Mouse (Mus musculus): ENCODE measurements around the gene Muc13. TPM values are rescaled to one million over a fixed set of nuclear protein-coding genes. Genes with fewer than 3 reads are reported as not detected.

Muc13 gene
- polyA plus RNA-seq, 1 experiment from 2014 or later = 1.2 TPM

DNA sequence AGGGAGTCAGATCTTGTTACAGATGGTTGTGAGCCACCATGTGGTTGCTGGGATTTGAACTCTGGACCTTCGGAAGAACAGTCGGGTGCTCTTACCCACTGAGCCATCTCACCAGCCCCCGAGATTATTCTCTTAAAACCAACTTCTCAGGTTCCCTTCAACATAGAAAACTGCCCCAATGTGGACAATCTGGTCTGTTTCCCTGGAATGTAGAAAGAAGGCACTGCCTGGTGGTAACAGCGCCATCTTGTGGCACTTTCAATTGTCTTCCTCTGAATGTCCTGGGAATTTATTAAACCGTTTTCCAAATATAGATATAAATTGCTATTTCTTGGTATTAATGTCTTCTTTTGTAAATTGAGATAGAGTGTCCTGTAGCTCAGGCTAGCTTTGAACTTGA is 4.0 kb downstream of the Muc13 start:
- Histone ChIP-seq H3K4me1 (ENCODE audit: insufficient read depth) (peaks cover 17% of the 10 kb centered on the region), H3K9me3 (ENCODE audit: low read length) (no peaks in the 10 kb centered on the region), H3K27ac (ENCODE audit: low read depth) (no peak overlapping the region), H3K9ac (replicated peaks) (no peak overlapping the region), H3K4me2 (ENCODE audit: low read depth, low read length) (no peak overlapping the region), H3K27me3 (ENCODE audit: insufficient read depth, low read length) (no peaks in the 10 kb centered on the region), H3K36me3 (replicated peaks; ENCODE audit: insufficient read depth, low read length) (no peaks in the 10 kb centered on the region), H3K4me3 (ENCODE audit: low read depth, low read length) (no peak overlapping the region)
- ATAC-seq (no peak), DNase-seq (peak; percentile 60)
- TF ChIP-seq CTCF (IDR thresholded peaks at IDR 0.05; ENCODE audit: low read depth) (peak; percentile 84), EP300 (IDR thresholded peaks at IDR 0.05; ENCODE audit: low read depth) (no peak)
- 38% methylated on average over 5 of the region's 5 CpGs for WGBS (ENCODE audit: insufficient replicate concordance)

DNA sequence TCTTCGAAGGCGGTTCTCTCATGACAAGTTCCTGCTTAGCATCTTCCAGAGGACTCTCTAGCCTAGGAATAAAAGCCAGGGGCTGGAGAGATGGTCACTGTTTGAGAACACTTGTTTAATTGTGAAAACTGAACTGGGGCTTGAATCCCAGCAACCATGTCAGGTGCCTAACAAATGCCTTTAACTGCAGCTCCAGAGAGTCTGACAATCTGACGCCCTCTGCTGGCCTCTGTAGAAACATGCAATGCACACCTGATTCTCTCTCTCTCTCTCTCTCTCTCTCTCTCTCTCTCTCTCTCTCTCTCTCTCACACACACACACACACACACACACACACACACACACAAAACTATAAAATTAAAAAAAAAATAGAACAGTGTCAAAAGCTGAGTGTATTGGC is 16.2 kb downstream of the Muc13 start:
- Histone ChIP-seq H3K36me3 (replicated peaks; ENCODE audit: insufficient read depth, low read length) (no peaks in the 10 kb centered on the region), H3K9me3 (ENCODE audit: low read length) (no peaks in the 10 kb centered on the region), H3K9ac (replicated peaks) (no peak overlapping the region), H3K4me2 (ENCODE audit: low read depth, low read length) (no peak overlapping the region), H3K4me3 (ENCODE audit: low read depth, low read length) (no peak overlapping the region), H3K27me3 (ENCODE audit: insufficient read depth, low read length) (no peaks in the 10 kb centered on the region), H3K4me1 (ENCODE audit: insufficient read depth) (no peaks in the 10 kb centered on the region), H3K27ac (ENCODE audit: low read depth) (no peak overlapping the region)
- DNase-seq = no peak
- TF ChIP-seq EP300 (IDR thresholded peaks at IDR 0.05; ENCODE audit: low read depth) = no peak
- TF ChIP-seq CTCF (IDR thresholded peaks at IDR 0.05; ENCODE audit: low read depth) = peak; percentile 57
- ATAC-seq = no peak
- 66% methylated on average over 3 of the region's 3 CpGs for WGBS (ENCODE audit: insufficient replicate concordance)

DNA sequence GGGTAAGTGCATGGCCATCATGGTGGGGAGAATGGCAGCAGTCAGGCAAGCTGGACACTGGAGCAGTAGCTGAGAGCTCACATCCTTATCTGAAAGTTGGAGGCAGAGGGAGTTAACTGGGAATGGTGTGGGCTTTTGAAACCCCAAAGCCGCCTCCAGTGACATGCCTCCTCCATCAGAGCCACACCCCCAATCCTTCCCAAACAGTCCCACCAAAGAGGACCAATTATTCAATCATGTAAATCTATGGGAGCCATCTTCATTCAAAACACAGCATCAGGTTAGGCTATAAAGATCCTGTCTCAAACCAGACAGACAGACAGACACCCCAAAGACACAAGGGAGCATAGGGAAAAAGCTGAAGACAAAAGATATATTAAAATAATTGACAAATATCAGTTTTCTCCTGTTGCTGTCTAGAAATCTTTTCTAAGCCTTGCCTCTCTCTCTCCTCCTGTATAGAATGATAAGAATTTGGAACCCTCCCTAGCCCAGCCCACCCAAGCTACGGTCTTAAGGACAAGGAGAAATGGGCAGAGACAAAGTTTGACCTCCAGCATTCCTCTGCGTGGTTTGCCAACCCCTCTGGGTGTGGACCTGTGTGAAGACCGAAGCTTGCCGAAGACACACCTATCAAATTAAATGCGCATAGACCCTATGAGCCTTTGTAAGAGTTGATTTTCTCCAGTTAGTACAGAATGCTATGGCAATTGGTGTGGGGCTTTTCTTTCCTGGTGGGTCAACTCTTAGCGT is 24.8 kb downstream of the Muc13 start:
- no peak for DNase-seq
- no peak overlapping the region for H3K9ac ChIP-seq (replicated peaks)
- no peaks in the 10 kb centered on the region for H3K4me1 ChIP-seq (ENCODE audit: insufficient read depth)
- no peak overlapping the region for H3K27ac ChIP-seq (ENCODE audit: low read depth)
- TF ChIP-seq CTCF (IDR thresholded peaks at IDR 0.05; ENCODE audit: low read depth) = no peak
- ATAC-seq = no peak
- no peaks in the 10 kb centered on the region for H3K36me3 ChIP-seq (replicated peaks; ENCODE audit: insufficient read depth, low read length)
- no peak overlapping the region for H3K4me3 ChIP-seq (ENCODE audit: low read depth, low read length)
- no peak overlapping the region for H3K4me2 ChIP-seq (ENCODE audit: low read depth, low read length)
- H3K27me3 ChIP-seq (ENCODE audit: insufficient read depth, low read length) = peaks cover 2% of the 10 kb centered on the region; the same call in 1 of the 2 replicates
- H3K9me3 ChIP-seq (ENCODE audit: low read length) = no peaks in the 10 kb centered on the region
- WGBS (ENCODE audit: insufficient replicate concordance) = 81% methylated on average over 7 of the region's 7 CpGs

DNA sequence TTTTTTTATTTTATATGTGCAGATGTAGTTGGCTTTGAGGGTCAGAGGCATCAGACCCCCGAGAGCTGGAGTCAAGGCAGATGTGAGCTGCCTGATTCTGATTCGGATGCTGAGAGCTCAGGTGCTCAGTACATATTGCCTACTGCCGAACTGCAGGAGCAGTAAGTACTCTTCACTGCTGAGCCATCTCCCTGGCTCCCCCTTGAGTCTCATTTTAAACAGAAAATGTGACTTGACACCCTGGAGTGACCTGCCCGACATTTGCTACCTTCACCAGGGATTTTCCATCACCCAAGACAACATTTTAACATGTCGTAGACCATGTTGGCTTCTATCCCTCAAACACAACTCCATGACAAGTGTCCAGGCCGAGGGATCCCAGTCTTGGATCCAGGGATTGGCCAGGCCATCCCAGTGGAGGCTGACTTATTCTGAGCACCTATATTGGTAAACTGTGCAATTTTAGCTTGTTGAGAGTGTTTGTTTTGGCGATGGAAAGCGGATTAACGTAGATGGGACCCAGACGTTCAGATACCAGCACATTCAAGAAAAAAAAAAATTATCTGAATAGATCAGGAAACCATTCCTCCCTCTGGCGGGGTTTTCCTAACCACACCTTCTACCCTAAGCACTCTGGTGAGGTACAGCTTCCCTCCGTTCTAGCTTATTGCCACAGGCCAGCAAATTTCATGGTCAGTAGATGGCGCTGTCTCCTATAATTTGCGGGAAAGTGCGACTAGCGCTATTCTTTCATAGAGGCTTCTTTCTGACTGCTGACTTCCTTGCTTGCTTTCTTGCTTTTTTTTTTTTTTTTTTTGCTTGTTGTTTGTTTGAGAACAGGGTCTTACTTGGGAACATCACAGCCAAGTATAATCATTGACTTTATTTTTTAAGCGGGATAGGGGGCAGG is 26.7 kb downstream of the Muc13 start:
- Histone ChIP-seq H3K4me2 (ENCODE audit: low read depth, low read length) (no peak overlapping the region), H3K4me3 (ENCODE audit: low read depth, low read length) (no peak overlapping the region), H3K9ac (replicated peaks) (no peak overlapping the region), H3K36me3 (replicated peaks; ENCODE audit: insufficient read depth, low read length) (no peaks in the 10 kb centered on the region), H3K27me3 (ENCODE audit: insufficient read depth, low read length) (peaks cover 2% of the 10 kb centered on the region; the same call in 1 of the 2 replicates), H3K9me3 (ENCODE audit: low read length) (no peaks in the 10 kb centered on the region), H3K4me1 (ENCODE audit: insufficient read depth) (no peaks in the 10 kb centered on the region), H3K27ac (ENCODE audit: low read depth) (no peak overlapping the region)
- DNase-seq (peak; percentile 86), ATAC-seq (no peak; the same call in 1 of the 2 replicates)
- TF ChIP-seq CTCF (IDR thresholded peaks at IDR 0.05; ENCODE audit: low read depth) (peak; percentile 88), EP300 (IDR thresholded peaks at IDR 0.05; ENCODE audit: low read depth) (no peak)
- 22% methylated on average over 17 of the region's 17 CpGs for WGBS (ENCODE audit: insufficient replicate concordance)

DNA sequence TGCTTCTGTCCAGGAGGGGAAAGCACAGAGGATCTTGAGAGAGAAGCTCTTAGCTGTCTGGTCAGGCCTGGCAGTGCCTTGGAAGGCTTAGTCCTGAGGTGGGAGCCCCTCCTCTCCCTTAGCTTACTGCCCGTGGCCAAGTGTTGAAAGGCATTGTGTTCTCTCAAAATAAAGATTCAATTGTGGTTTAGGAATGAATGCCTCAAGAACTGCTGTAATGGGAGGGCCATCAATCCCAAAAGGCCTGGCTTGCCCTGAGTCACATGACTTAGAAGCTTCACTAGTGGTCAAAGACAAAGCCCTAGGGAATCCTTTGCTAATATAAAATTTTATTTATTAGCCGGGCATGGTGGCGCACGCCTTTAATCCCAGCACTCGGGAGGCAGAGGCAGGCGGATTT is 30.8 kb downstream of the Muc13 start:
- H3K36me3 ChIP-seq (replicated peaks; ENCODE audit: insufficient read depth, low read length) = no peaks in the 10 kb centered on the region

DNA sequence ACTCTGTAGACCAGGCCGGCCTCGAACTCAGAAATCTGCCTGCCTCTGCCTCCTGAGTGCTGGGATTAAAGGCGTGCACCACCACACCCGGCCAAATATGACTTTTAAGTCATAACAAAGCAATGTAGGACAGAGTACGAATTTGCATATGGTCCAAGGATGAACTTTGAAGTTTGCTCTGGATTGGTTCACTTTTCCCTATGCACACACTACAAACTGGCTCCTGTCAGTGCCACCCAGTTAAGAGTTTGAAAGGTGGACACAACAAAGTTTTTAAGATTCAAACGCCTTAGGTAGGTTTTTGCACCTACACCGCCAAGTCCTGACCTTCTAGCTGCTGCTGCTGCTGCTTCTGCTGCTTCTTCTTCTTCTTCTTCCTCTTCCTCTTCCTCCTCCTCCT is 34.7 kb downstream of the Muc13 start:
- Histone ChIP-seq H3K4me1 (ENCODE audit: insufficient read depth) (peaks cover 25% of the 10 kb centered on the region), H3K4me2 (ENCODE audit: low read depth, low read length) (0 out of 2 replicates have a peak overlapping the region, but pooled peaks have one; percentile 13), H3K9ac (replicated peaks) (no peak overlapping the region), H3K4me3 (ENCODE audit: low read depth, low read length) (no peak overlapping the region), H3K27ac (ENCODE audit: low read depth) (peak overlapping the region; percentile 80), H3K27me3 (ENCODE audit: insufficient read depth, low read length) (peaks cover 14% of the 10 kb centered on the region), H3K9me3 (ENCODE audit: low read length) (no peaks in the 10 kb centered on the region), H3K36me3 (replicated peaks; ENCODE audit: insufficient read depth, low read length) (no peaks in the 10 kb centered on the region)
- 63% methylated on average over 7 of the region's 7 CpGs for WGBS (ENCODE audit: insufficient replicate concordance)
- DNase-seq (no peak), ATAC-seq (peak; percentile 47)
- TF ChIP-seq CTCF (IDR thresholded peaks at IDR 0.05; ENCODE audit: low read depth) (no peak), EP300 (IDR thresholded peaks at IDR 0.05; ENCODE audit: low read depth) (no peak)

More for the DNA sequence above, 30.8 kb downstream of the Muc13 start:
- ATAC-seq (no peak), DNase-seq (no peak)
- H3K27me3 ChIP-seq (ENCODE audit: insufficient read depth, low read length) = peaks cover 10% of the 10 kb centered on the region
- no peak overlapping the region for H3K4me3 ChIP-seq (ENCODE audit: low read depth, low read length)
- H3K4me1 ChIP-seq (ENCODE audit: insufficient read depth) = peaks cover 6% of the 10 kb centered on the region
- H3K9ac ChIP-seq (replicated peaks) = no peak overlapping the region
- TF ChIP-seq EP300 (IDR thresholded peaks at IDR 0.05; ENCODE audit: low read depth) (no peak), CTCF (IDR thresholded peaks at IDR 0.05; ENCODE audit: low read depth) (no peak)
- no peaks in the 10 kb centered on the region for H3K9me3 ChIP-seq (ENCODE audit: low read length)
- H3K4me2 ChIP-seq (ENCODE audit: low read depth, low read length) = no peak overlapping the region
- H3K27ac ChIP-seq (ENCODE audit: low read depth) = no peak overlapping the region
- 83% methylated on average over 6 of the region's 6 CpGs for WGBS (ENCODE audit: insufficient replicate concordance)
